Mouse (Mus musculus) kidney, adult 2 months (tissue): Measurements from ENCODE around the gene Rrp1.

Experiments used
- CTCF ChIP-seq: fragments of 200-500 bp; conservative IDR thresholded peaks from 2 replicates; pipeline ENCODE4 v1.5.1; 2011; ENCODE audit warnings: low read depth, mild to moderate bottlenecking, control low read depth, low read length, moderate library complexity, mixed read lengths; ENCODE audit not compliant: insufficient read depth, insufficient read length
- POLR2A ChIP-seq: fragments of 200-500 bp; IDR thresholded peaks from one replicate; pipeline ENCODE4 v1.6.1; 2011; ENCODE audit warnings: low read depth, low read length, control low read depth

DNA sequence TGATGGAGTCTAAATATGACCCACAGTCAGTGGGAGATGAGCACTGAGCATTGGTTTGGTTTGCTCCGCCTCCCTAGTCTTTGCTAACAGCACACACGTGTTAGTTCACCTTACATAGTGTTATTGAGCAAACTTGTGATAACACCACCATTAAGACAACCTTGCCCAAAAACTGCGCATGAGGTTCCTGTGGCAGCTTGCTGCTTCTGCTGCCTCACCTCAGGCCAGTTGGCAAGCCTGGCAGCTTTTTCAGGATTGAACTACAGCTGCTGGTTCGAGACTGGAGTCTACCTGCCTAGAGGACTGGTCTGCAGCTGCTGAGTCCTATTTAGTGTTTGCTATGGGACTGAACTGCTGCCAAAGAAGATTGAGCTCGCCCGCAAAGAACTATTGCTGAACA is 49.5 kb downstream of the Rrp1 start:
- TF ChIP-seq CTCF = no peak
- TF ChIP-seq POLR2A = no peak
